Mouse (Mus musculus): ENCODE measurements around the gene Gmppa. TPM values are rescaled to one million over a fixed set of nuclear protein-coding genes. Genes with fewer than 3 reads are reported as not detected.

The Gmppa gene
- polyA plus RNA-seq, 1 experiment: 12.7 TPM

- Histone ChIP-seq H3K9me3 (ENCODE audit: control insufficient read depth, low read length) (no peaks in the 10 kb centered on the region), H3K4me3 (replicated peaks) (no peak overlapping the region), H3K4me1 (ENCODE audit: control insufficient read depth) (peaks cover 32% of the 10 kb centered on the region), H3K36me3 (ENCODE audit: control insufficient read depth) (peaks cover 23% of the 10 kb centered on the region), H3K27me3 (ENCODE audit: control insufficient read depth) (peaks cover 45% of the 10 kb centered on the region)
- TF ChIP-seq GATA1 (IDR thresholded peaks at IDR 0.05; ENCODE audit: low read length) (no peak), TAL1 (IDR thresholded peaks at IDR 0.05; ENCODE audit: low read length) (no peak)
These were observed 40.7 kb downstream of the Gmppa start for GRCm38 (mm10) chr1:75476441-75476840.

- TF ChIP-seq TAL1 (IDR thresholded peaks at IDR 0.05; ENCODE audit: low read length) (no peak), GATA1 (IDR thresholded peaks at IDR 0.05; ENCODE audit: low read length) (no peak)
- Histone ChIP-seq H3K4me1 (ENCODE audit: control insufficient read depth) (peaks cover 32% of the 10 kb centered on the region), H3K4me3 (replicated peaks) (peak overlapping the region; percentile 42), H3K27me3 (ENCODE audit: control insufficient read depth) (peaks cover 52% of the 10 kb centered on the region), H3K9me3 (ENCODE audit: control insufficient read depth, low read length) (no peaks in the 10 kb centered on the region), H3K36me3 (ENCODE audit: control insufficient read depth) (peaks cover 23% of the 10 kb centered on the region)
These were observed 41.7 kb downstream of the Gmppa start for GRCm38 (mm10) chr1:75477264-75477965.

GRCm38 (mm10) chr1:75477966-75478290, 42.2 kb downstream of the Gmppa start:
- peaks cover 32% of the 10 kb centered on the region for H3K4me1 ChIP-seq (ENCODE audit: control insufficient read depth)
- peaks cover 57% of the 10 kb centered on the region for H3K27me3 ChIP-seq (ENCODE audit: control insufficient read depth)
- TF ChIP-seq GATA1 (IDR thresholded peaks at IDR 0.05; ENCODE audit: low read length) (no peak), TAL1 (IDR thresholded peaks at IDR 0.05; ENCODE audit: low read length) (no peak)
- peak overlapping the region; percentile 42 for H3K4me3 ChIP-seq (replicated peaks)
- H3K9me3 ChIP-seq (ENCODE audit: control insufficient read depth, low read length): no peaks in the 10 kb centered on the region
- peaks cover 23% of the 10 kb centered on the region for H3K36me3 ChIP-seq (ENCODE audit: control insufficient read depth)

GRCm38 (mm10) chr1:75478497-75478896, 42.8 kb downstream of the Gmppa start:
- H3K27me3 ChIP-seq (ENCODE audit: control insufficient read depth): peaks cover 63% of the 10 kb centered on the region
- H3K4me3 ChIP-seq (replicated peaks): peak overlapping the region; percentile 74
- H3K9me3 ChIP-seq (ENCODE audit: control insufficient read depth, low read length): no peaks in the 10 kb centered on the region
- peaks cover 23% of the 10 kb centered on the region for H3K36me3 ChIP-seq (ENCODE audit: control insufficient read depth)
- no peak for TF ChIP-seq GATA1 (IDR thresholded peaks at IDR 0.05; ENCODE audit: low read length)
- TF ChIP-seq TAL1 (IDR thresholded peaks at IDR 0.05; ENCODE audit: low read length): no peak
- H3K4me1 ChIP-seq (ENCODE audit: control insufficient read depth): peaks cover 32% of the 10 kb centered on the region

- Histone ChIP-seq H3K4me3 (replicated peaks) (peak within 1 kb of the TSS; percentile 74), H3K4me1 (ENCODE audit: control insufficient read depth) (peaks cover 32% of the 10 kb centered on the region), H3K9me3 (ENCODE audit: control insufficient read depth, low read length) (no peaks in the 10 kb centered on the region), H3K27me3 (ENCODE audit: control insufficient read depth) (peaks cover 68% of the 10 kb centered on the region), H3K36me3 (ENCODE audit: control insufficient read depth) (peaks cover 21% of the 10 kb centered on the region)
- TF ChIP-seq TAL1 (IDR thresholded peaks at IDR 0.05; ENCODE audit: low read length) (no peak), GATA1 (IDR thresholded peaks at IDR 0.05; ENCODE audit: low read length) (no peak)
These were observed 43.3 kb downstream of the Gmppa start, which contains the start of the genes Chpf and Tmem198 for GRCm38 (mm10) chr1:75478916-75479634. TSS of gene Chpf (minus strand) at chr1:75479307. TSS of gene Tmem198 (plus strand) at chr1:75479532.

GRCm38 (mm10) chr1:75479635-75479989, 43.9 kb downstream of the Gmppa start:
- TF ChIP-seq GATA1 (IDR thresholded peaks at IDR 0.05; ENCODE audit: low read length): no peak
- TF ChIP-seq TAL1 (IDR thresholded peaks at IDR 0.05; ENCODE audit: low read length): no peak
- Histone ChIP-seq H3K4me3 (replicated peaks) (peak overlapping the region; percentile 74), H3K4me1 (ENCODE audit: control insufficient read depth) (peaks cover 32% of the 10 kb centered on the region), H3K36me3 (ENCODE audit: control insufficient read depth) (peaks cover 17% of the 10 kb centered on the region), H3K27me3 (ENCODE audit: control insufficient read depth) (peaks cover 74% of the 10 kb centered on the region), H3K9me3 (ENCODE audit: control insufficient read depth, low read length) (no peaks in the 10 kb centered on the region)

- H3K4me1 ChIP-seq (ENCODE audit: control insufficient read depth): peaks cover 32% of the 10 kb centered on the region
- peaks cover 78% of the 10 kb centered on the region for H3K27me3 ChIP-seq (ENCODE audit: control insufficient read depth)
- peak overlapping the region; percentile 74 for H3K4me3 ChIP-seq (replicated peaks)
- no peaks in the 10 kb centered on the region for H3K9me3 ChIP-seq (ENCODE audit: control insufficient read depth, low read length)
- no peak for TF ChIP-seq TAL1 (IDR thresholded peaks at IDR 0.05; ENCODE audit: low read length)
- TF ChIP-seq GATA1 (IDR thresholded peaks at IDR 0.05; ENCODE audit: low read length): no peak
- peaks cover 13% of the 10 kb centered on the region for H3K36me3 ChIP-seq (ENCODE audit: control insufficient read depth)
These were observed 44.3 kb downstream of the Gmppa start for GRCm38 (mm10) chr1:75480036-75480435.

GRCm38 (mm10) chr1:75480735-75481134, 45.0 kb downstream of the Gmppa start:
- no peaks in the 10 kb centered on the region for H3K9me3 ChIP-seq (ENCODE audit: control insufficient read depth, low read length)
- no peak overlapping the region for H3K4me3 ChIP-seq (replicated peaks)
- no peak for TF ChIP-seq GATA1 (IDR thresholded peaks at IDR 0.05; ENCODE audit: low read length)
- no peak for TF ChIP-seq TAL1 (IDR thresholded peaks at IDR 0.05; ENCODE audit: low read length)
- H3K4me1 ChIP-seq (ENCODE audit: control insufficient read depth): peaks cover 32% of the 10 kb centered on the region
- H3K27me3 ChIP-seq (ENCODE audit: control insufficient read depth): peaks cover 85% of the 10 kb centered on the region
- peaks cover 6% of the 10 kb centered on the region for H3K36me3 ChIP-seq (ENCODE audit: control insufficient read depth)

GRCm38 (mm10) chr1:75486561-75486960, 50.8 kb downstream of the Gmppa start:
- Histone ChIP-seq H3K4me3 (replicated peaks) (no peak overlapping the region), H3K36me3 (ENCODE audit: control insufficient read depth) (no peaks in the 10 kb centered on the region; the same call in 1 of the 2 replicates), H3K4me1 (ENCODE audit: control insufficient read depth) (peaks cover 13% of the 10 kb centered on the region), H3K9me3 (ENCODE audit: control insufficient read depth, low read length) (no peaks in the 10 kb centered on the region), H3K27me3 (ENCODE audit: control insufficient read depth) (peaks cover 76% of the 10 kb centered on the region)
- TF ChIP-seq TAL1 (IDR thresholded peaks at IDR 0.05; ENCODE audit: low read length) (no peak), GATA1 (IDR thresholded peaks at IDR 0.05; ENCODE audit: low read length) (no peak)
